Mouse (Mus musculus) ES-Bruce4 (cell line): Measurements from ENCODE around the gene Gm17651. TPM values are rescaled to one million over a fixed set of nuclear protein-coding genes. Genes with fewer than 3 reads are reported as not detected.

Experiments
- H3K27ac ChIP-seq: 2 replicates; pipeline ENCODE4 v1.5.1; 2012; ENCODE audit warnings: low read length, inconsistent platforms; ENCODE audit not compliant: insufficient read depth
- H3K27me3 ChIP-seq: 2 replicates; pipeline ENCODE4 v1.6.1; 2012; ENCODE audit warnings: mild to moderate bottlenecking, low read length, inconsistent platforms; ENCODE audit not compliant: control insufficient read depth, poor library complexity, insufficient read depth, severe bottlenecking
- H3K36me3 ChIP-seq: 2 replicates; pipeline ENCODE4 v1.6.1; 2012; ENCODE audit warnings: inconsistent platforms, mild to moderate bottlenecking, low read length, moderate library complexity; ENCODE audit not compliant: control insufficient read depth, poor library complexity, insufficient read depth, severe bottlenecking
- H3K4me1 ChIP-seq: one replicate; pipeline ENCODE4 v1.8.1; 2011; ENCODE audit warnings: low read length; ENCODE audit not compliant: control insufficient read depth, insufficient read depth
- H3K4me3 ChIP-seq: 2 replicates; pipeline ENCODE4 v1.5.1; 2011; ENCODE audit warnings: low read depth, mild to moderate bottlenecking, low read length
- H3K9ac ChIP-seq: 2 replicates; pipeline ENCODE4 v1.6.1; 2012; ENCODE audit warnings: low read depth, mild to moderate bottlenecking, inconsistent platforms; ENCODE audit not compliant: poor library complexity, severe bottlenecking
- H3K9me3 ChIP-seq: replicated peaks from 2 replicates; pipeline ENCODE4 v1.6.1; 2012; ENCODE audit warnings: mild to moderate bottlenecking, low read length, inconsistent platforms; ENCODE audit not compliant: control insufficient read depth, poor library complexity, insufficient read depth, severe bottlenecking
- CTCF ChIP-seq: IDR thresholded peaks from one replicate; pipeline ENCODE4 v1.8.1; 2011; ENCODE audit warnings: low read depth, low read length
- EP300 ChIP-seq: IDR thresholded peaks from 2 replicates; pipeline ENCODE4 v1.6.1; 2011; ENCODE audit warnings: low read depth, low read length; ENCODE audit not compliant: insufficient read depth
- POLR2A ChIP-seq: IDR thresholded peaks from one replicate; pipeline ENCODE4 v1.8.1; 2011; ENCODE audit warnings: low read length; ENCODE audit not compliant: insufficient read depth
- polyA plus RNA-seq: library from polyadenylated mRNA; stranded (reverse); fragments of >200 nt; gene quantifications from 2 replicates; pipeline ENCODE4 v1.2.4, GENCODE M21; 2011; ENCODE audit warnings: low read depth; ENCODE audit not compliant: missing spikeins, insufficient read depth, insufficient read length

Gm17651 gene
- polyA plus RNA-seq, 1 experiment = not detected

DNA sequence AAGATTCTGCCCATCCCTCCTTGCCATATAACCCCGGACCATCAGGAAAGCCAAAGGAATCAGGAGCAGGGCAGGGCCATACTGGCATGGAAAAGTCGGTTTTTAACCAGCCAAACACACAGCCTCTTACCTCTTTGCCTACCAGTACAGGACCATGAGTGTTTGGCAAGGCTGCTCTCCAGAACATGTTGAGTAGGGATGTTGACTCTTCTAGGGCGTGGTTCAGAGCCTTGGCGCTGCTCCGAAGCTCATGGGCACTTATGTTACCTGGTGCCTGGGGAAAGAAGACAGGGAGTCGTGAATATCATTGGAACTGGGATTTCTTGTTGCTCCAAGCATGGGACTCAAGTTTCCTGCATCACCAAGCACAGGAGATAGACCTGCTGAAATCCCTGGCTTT lies 19.3 kb upstream of the Gm17651 start:
- no peak for TF ChIP-seq POLR2A
- TF ChIP-seq EP300 = no peak
- no peak for TF ChIP-seq CTCF
- peaks cover 2% of the 10 kb centered on the region for H3K4me1 ChIP-seq
- H3K9me3 ChIP-seq = no peaks in the 10 kb centered on the region
- no peak overlapping the region for H3K4me3 ChIP-seq
- H3K27ac ChIP-seq = no peak overlapping the region
- H3K36me3 ChIP-seq = no peaks in the 10 kb centered on the region
- H3K9ac ChIP-seq = no peak overlapping the region
- H3K27me3 ChIP-seq = no peaks in the 10 kb centered on the region

DNA sequence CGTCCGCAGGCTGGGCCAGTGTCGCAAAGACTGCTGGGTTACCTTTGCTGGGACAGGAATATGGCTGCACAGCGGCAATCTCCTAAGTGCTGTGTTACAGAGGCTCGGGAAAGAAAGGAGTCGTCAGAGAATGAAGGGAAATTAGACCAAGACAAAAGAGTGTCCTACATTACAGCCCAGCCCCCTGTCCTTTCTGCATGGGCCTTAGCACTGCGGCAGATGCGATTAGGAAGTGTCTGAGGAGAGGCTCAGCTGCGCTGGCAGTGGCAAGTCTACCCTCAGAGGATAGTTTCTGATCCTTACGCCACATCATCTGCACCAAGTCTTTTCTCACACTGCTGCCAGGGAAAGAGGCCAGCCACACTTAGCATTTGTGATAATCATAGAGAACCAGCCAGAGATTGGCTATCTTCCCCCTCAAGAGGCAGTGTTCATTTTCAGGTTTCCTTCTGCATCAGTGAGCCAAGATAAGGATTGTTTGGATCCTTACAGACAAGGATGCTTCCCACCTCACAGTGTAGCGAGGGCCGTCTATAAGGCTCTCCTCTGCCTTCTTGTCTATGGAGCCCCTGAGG lies 17.0 kb upstream of the Gm17651 start:
- no peak overlapping the region for H3K9ac ChIP-seq
- H3K27ac ChIP-seq = no peak overlapping the region
- H3K36me3 ChIP-seq = no peaks in the 10 kb centered on the region
- H3K27me3 ChIP-seq = no peaks in the 10 kb centered on the region
- no peak overlapping the region for H3K4me3 ChIP-seq
- H3K9me3 ChIP-seq = no peaks in the 10 kb centered on the region
- H3K4me1 ChIP-seq = peaks cover 2% of the 10 kb centered on the region
- TF ChIP-seq POLR2A = no peak
- no peak for TF ChIP-seq EP300
- no peak for TF ChIP-seq CTCF

DNA sequence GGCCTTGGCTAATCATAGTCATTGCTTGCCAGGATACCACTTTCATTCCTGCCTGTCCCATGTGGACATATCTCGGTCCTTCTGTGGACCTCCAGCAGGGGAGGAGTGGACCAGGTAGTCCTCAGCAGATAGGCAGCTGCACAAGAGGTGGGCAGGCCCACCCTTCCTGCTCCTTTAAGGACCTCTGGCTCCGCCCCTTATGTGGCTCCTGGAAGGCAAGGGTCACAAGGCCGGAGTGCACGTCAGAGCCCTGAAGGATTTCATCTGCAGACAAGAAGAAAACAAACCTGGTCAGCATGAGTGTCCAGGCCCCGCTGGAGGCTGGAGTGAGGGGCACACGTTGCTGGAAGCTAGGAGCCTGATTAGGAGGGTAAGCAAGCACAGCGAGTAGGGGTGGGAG lies 16.1 kb upstream of the Gm17651 start:
- H3K36me3 ChIP-seq = no peaks in the 10 kb centered on the region
- peaks cover 2% of the 10 kb centered on the region for H3K4me1 ChIP-seq
- no peak overlapping the region for H3K9ac ChIP-seq
- H3K4me3 ChIP-seq = no peak overlapping the region
- H3K27ac ChIP-seq = no peak overlapping the region
- no peaks in the 10 kb centered on the region for H3K27me3 ChIP-seq
- TF ChIP-seq CTCF (no peak), EP300 (no peak), POLR2A (no peak)
- H3K9me3 ChIP-seq = no peaks in the 10 kb centered on the region

DNA sequence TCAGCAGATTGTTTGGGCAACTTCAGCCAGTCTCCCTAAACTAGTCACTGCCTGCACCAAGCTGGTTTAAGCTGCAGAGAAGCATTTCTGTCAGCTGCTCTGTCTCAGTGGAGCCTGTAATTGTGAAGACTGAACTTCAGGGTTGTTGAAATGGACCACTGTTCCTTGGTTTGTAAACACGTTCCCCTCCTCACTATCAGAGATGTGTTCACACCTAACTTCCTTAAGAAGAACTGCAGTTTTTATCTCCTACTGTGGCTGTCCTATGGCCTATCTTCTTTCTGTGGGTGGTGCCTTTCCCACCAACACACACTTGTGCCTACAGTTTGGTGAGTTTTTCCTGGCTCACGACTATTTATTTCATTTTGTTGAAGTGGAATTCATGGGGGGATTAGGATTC lies 14.8 kb upstream of the Gm17651 start:
- Histone ChIP-seq H3K4me1 (peaks cover 2% of the 10 kb centered on the region), H3K4me3 (no peak overlapping the region), H3K36me3 (no peaks in the 10 kb centered on the region), H3K9me3 (no peaks in the 10 kb centered on the region), H3K27ac (no peak overlapping the region), H3K9ac (no peak overlapping the region), H3K27me3 (no peaks in the 10 kb centered on the region)
- TF ChIP-seq EP300 (no peak), POLR2A (no peak), CTCF (no peak)

DNA sequence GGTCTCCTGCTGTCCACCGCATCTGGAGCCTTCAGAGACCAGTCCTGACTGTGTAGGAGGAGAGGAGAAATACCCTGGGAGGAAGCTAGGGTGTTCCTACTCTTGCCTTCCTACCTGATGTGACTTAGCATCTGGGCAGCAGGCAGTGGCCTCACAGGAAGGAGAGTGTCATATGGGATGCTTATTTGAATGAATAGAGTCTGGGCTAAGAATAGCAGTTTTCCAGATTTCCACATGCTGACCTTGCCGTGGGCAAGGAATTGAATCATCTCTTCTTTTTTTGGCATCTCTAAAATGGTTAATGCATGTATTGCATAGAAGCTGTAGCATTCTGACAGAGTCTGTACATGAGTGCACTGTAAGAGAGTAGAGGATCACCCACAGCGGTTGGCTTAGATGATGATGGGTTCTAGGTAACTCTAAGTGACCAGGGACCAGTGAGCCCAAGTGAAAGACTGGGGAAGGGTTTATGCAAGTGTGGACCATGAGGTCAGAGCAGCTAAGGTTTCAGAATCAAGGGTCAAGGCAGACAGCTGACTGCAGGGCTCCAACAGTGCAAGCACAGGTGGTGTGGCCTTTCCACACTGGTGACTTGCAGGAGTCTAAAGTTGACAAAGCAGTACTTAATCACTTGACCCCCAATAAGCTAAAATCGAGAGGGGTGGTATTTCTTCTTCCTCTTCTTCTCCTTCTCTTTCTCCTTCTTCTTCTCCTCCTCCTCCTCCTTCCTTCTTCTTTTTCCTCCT lies 12.1 kb upstream of the Gm17651 start:
- Histone ChIP-seq H3K9ac (no peak overlapping the region), H3K4me1 (no peaks in the 10 kb centered on the region), H3K4me3 (no peak overlapping the region), H3K9me3 (no peaks in the 10 kb centered on the region), H3K27me3 (no peaks in the 10 kb centered on the region), H3K27ac (no peak overlapping the region), H3K36me3 (no peaks in the 10 kb centered on the region)
- TF ChIP-seq EP300 = no peak

DNA sequence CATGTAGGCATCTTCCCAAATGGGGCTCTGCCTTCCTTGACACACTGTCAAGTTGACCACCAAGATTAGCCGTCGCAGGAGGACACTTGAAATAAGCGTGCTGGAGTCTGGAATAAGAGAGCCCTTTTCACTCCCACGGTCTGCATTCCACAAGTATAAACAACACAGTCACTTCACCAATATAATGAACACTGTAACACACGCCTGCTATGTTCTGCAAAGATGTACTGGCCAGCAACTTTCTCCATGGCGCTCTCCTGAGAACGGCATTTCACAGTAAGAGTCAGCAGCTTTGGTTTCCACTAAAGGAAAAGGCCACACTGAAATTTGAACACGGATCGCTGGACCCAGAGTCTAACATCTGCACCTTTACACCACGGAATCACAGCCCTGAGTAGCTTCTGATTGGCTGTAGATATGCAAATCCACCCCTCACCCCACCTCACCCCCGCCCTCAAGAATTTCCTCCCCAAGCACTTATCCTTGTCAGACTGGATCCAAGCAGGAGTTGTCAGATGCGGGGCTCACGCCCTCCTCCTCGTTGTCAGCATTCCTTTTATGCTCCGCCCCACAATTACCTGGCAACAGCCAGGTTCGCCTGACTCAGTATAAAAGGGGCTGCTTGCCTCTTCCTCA lies 9.2 kb upstream of the Gm17651 start:
- TF ChIP-seq EP300 (0 out of 2 replicates have a peak, but pooled peaks have one; percentile 57), POLR2A (no peak), CTCF (no peak)
- no peaks in the 10 kb centered on the region for H3K9me3 ChIP-seq
- H3K4me3 ChIP-seq = peak overlapping the region; percentile 48
- no peaks in the 10 kb centered on the region for H3K4me1 ChIP-seq
- H3K36me3 ChIP-seq = no peaks in the 10 kb centered on the region
- no peak overlapping the region for H3K9ac ChIP-seq
- no peaks in the 10 kb centered on the region for H3K27me3 ChIP-seq
- H3K27ac ChIP-seq = peak overlapping the region; percentile 59; the same call in 1 of the 2 replicates
